Mouse (Mus musculus) olfactory bulb, adult 2 months (tissue): Measurements from ENCODE around the gene Tbx10.

ENCODE experiments used
- CTCF ChIP-seq: fragments of 200-500 bp; IDR thresholded peaks from 2 replicates; pipeline ENCODE4 v1.5.1; 2012; ENCODE audit warnings: low read depth, mild to moderate bottlenecking, low read length, moderate library complexity; ENCODE audit not compliant: insufficient read depth
- POLR2A ChIP-seq: fragments of 200-500 bp; IDR thresholded peaks from 2 replicates; pipeline ENCODE4 v1.6.1; 2012; ENCODE audit warnings: mild to moderate bottlenecking, low read depth, low read length, moderate library complexity; ENCODE audit not compliant: insufficient read depth

DNA sequence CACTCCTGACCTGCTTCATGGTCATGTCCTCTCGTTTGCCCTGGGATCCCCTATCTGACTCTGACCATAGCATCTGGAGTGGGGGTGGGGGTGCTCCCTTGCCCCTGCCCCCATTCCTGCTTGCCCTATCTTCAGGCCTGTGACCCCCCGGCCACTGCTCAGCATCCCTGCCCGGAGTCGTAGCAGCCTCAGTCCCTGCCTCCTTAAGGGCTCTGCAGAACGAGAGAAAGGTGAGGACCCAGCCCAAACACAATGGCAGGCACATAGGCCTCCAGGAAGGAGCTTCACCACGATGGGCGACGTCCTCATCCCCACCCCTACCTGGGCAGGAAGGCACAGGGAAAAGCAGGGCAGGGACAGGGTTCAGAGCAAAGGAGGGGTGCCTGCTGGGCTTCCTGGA lies 5.8 kb downstream of the Tbx10 start:
- TF ChIP-seq CTCF = no peak
- TF ChIP-seq POLR2A = no peak
